Mouse (Mus musculus) cerebellum, adult 11 months (tissue): ENCODE results near the gene Treml2.

Experiments used
- DNase-seq: peaks from one replicate; pipeline ENCODE4 v3.0.0; 2022

Treml2 gene

DNA sequence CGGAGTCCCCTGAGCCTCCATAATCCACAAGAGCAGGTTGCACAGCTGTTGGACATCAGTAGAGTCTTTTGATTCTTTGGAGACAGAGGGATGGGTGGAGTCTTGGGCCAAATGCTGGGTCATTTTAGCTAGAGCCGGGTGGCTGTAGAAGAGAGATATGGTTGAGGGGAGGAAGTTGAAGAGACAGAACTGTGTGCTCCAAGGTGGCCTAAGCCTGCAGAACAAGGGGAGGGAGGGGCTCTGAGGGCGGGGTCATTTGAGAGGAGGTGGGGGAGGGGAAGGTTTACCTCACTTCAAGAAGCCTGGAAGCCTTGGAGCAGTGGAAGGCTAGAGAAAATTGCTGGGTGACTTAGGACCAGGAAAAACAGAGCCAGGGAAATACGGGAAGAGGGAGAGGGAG lies at the start of gene Treml2:
Gene Treml2, plus strand, starts transcription at position 296 of the 400 bp plus-strand sequence.
- DNase-seq = no peak

DNA sequence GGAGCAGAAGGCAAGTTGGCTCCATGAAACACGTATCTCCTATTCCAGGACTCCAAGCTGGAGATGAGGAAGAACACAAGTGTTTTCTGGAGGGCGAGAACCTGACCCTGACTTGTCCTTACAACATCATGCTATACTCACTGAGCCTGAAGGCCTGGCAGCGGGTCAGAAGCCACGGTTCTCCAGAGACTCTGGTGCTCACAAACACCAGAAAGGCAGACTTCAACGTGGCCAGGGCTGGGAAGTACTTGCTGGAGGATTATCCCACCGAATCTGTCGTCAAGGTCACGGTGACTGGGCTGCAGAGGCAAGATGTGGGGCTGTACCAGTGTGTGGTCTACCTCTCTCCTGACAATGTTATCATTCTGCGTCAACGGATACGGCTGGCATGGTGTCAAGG lies 49.8 kb upstream of the Treml2 start:
- DNase-seq = no peak

DNA sequence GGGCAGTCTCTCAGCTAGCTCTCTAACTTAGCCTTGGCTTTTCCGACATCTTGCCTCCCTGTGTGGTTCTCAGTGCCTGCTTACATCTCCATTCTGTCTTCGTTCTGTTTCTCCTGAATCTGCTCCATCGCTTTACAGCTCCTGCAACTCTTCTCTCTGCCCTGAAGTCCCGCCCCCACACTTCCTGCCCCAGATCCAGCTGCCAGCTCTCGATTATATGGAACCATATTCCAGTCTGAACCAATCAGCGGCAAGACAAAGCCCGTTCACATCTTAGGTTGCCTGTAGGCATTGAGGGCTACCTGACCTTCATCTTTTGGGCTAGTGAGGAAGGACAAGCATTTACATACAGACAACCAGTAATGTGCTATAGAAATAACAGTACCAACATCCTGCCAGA lies 48.7 kb upstream of the Treml2 start:
- no peak for DNase-seq

GRCm38 (mm10) chr17:48256575-48256974 lies 42.7 kb upstream of the Treml2 start:
- DNase-seq = no peak

DNA sequence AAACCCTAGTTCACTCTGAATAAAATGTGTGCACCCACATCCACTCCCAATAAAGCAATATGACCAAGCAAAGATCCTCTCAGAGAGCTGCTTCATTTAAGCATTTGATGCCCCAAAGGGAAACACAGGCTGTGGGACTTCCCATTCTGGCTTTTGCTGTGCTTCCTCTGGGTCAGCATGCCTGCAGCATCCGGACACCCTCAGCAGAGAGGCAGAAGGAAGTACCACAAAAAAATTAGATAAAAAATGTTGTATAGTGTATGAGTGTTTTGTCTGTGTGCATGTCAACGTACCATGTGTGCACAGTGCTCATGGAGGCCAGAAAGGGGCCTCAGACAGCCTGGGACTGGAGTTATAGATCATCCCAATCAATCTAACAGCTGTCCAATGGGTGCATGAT lies 37.4 kb upstream of the Treml2 start:
- no peak for DNase-seq

DNA sequence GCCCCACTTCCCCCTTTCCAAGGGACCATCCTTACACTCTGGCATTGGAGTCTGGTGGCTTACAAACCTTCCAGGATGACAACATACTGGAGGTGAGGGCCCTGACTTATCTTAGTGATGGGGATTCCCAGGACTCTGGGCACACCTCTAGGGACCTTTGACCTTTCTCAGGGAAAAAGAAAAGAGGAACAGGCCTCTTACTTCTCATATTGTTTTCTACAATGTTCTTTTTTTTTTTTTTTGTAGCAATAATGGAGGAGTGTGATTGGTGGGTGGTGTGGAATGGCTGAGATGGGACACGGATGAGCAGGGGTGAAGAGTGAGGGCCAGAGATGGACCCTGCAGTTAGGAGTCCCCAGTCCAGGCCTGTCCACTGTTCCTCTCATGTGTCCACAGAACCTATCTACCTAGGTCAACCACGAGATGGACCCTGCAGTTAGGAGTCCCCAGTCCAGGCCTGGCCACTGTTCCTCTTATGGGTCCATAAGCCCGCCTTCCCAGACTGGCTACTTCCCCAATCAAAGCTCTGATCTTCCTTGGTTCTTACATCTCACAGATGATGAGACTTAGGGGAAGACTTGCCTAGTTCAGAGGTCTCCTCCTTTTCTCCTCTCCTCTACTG lies 35.4 kb upstream of the Treml2 start, which contains the start of gene Treml4:
Gene Treml4, plus strand, starts transcription at position 555 of the 622 bp plus-strand sequence.
- DNase-seq = no peak

DNA sequence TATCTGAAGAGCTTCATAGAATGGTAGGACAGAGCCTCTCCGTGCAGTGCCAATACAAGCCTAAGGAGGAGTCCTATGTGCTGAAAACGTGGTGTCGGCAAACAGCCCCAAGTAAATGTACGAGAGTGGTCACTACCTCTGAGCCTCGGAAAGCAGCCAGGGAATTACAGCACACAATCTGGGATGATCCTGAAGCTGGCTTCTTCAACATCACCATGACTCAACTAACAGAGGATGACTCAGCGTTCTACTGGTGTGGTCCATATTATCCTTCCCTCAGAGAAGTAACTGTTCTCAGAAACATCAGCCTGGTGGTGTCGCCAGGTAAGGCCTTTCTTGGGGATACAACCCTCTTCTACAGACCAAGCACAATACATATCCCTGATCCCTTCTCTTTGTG lies 34.6 kb upstream of the Treml2 start:
- no peak for DNase-seq

DNA sequence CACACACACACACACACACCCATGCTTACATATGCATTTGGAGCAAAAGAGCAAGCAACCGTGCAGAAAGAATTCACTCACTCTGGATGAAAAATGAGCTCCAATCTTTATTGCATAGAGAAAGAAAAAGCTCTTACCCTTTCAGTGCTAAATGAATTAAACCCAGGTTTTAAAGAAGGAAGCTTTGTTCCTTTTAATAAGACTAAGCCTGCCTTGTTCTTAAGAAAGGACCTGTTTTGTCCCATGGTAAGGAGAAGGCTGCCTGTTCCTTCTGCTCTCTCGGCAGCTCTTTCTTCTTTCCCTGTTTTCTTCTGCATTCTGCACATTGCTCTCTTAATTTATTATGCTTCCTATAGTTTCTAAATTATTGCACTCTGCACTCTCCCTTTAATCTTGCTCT lies 33.2 kb upstream of the Treml2 start:
- no peak for DNase-seq

DNA sequence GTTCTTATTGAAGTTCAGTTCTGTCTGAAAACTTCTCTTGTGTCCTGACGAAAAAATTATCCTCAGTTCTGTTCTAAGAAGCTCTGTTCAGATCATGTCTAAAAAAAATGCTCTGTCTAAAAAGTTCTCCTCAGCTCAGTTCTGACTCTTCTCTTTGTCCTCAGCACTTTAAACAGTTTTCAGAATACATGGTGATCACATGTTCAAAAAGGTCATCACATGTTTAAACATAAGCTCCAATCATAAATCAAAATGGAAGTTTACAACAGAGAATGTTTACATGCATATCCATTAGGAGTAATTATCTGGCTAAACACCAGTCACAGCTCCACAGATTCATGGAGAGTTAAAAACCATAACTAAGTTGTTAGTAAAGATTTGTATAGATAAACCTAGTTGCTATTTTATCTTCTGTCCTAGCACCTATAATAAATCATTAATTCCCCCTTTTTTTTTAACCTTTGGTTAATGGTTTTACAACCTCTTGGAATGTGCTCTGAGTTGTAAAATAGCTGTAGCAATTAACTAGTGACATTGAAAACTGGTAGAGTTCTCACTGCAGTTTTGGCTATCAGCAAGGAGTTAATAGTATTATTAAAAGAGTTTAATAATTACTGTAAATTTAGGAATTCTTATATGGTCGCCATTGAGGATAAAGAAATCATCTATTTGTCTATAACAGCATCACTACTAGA lies 32.5 kb upstream of the Treml2 start:
- DNase-seq = no peak

- DNase-seq = no peak
Measured at GRCm38 (mm10) chr17:48267591-48267990, 31.7 kb upstream of the Treml2 start.

- no peak for DNase-seq
Measured at GRCm38 (mm10) chr17:48268276-48268675, 31.0 kb upstream of the Treml2 start.

DNA sequence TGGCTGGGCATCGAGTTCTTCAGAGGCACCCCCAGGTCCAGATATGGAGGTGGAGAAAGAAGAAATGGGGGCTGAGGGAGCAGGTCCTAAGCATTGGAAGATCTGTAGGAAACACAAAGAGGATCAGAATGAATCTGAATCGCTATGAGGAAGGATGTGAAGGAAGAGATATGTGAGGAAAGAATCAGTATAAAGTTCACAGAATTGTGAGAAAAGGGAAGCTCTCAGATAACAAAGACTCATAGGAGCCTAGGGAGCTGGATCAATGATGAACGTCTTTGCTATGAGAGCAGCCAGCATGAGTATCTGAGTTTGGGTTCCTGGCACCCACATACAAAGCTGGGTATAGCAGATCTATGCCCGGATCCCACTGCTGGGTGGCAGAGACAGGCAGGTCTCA lies 29.5 kb upstream of the Treml2 start:
- no peak for DNase-seq

DNA sequence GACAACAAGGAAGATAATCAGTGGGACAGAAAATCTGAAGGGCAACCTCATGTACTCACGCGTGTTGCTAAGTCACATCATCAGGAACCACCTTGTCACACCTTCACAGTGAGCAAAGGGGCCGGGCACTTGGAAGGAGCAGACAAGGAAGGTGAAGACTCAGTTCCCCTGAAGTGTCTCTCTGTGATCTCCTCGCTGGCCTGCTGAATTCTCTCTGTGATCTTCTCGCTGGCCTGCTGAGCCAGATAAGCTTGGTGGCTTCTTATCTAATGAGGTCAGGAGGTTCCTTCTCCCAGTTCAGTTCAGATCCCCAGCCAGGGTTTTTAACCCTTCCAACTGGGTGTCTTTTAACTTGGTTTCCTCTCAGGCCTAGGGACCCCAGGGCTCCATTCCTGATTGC lies 27.1 kb upstream of the Treml2 start:
- no peak for DNase-seq

GRCm38 (mm10) chr17:48272598-48272997 lies 26.7 kb upstream of the Treml2 start:
- no peak for DNase-seq

GRCm38 (mm10) chr17:48274098-48274497 lies 25.2 kb upstream of the Treml2 start:
- DNase-seq = no peak

- DNase-seq = peak; percentile 51
Measured at GRCm38 (mm10) chr17:48274885-48275284, 24.4 kb upstream of the Treml2 start.

GRCm38 (mm10) chr17:48275736-48276135 lies 23.6 kb upstream of the Treml2 start:
- no peak for DNase-seq

GRCm38 (mm10) chr17:48278381-48278780 lies 20.9 kb upstream of the Treml2 start:
- DNase-seq = no peak

GRCm38 (mm10) chr17:48279002-48279401 lies 20.3 kb upstream of the Treml2 start:
- no peak for DNase-seq

DNA sequence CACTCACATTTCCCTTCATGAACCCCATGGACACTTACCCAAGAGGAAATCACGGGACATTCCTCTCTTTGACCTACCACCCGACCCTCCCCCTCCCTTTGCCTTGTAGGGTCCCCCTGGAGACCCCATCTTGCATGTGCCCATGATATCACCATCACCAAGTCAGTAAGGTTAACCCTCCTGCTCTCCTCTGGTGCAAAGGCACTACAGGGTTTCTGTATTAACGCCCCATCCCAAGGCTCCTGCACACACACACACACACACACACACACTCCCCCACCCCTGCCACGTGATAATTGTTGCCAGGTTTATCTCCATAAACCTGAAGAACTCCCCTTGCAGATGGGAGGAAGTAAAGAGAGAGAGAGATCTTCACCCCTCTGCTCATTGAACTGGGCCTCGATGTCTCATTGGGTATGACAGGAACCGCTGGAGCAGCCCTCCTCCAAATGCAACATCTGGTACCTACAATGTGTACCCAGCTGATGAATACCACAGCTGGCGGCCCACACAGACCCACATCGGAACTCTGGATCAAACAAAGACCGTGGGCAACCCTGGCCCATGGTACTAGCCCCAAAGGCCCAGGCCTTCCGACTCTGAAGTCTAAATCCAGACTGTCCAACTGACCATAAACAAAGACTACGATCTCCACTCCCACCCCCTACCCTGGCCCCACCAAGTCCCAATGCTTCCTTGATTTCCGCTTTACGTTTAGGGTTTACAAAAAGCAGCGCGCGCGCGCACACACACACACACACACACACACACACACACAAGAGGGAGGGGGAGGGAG lies 18.2 kb upstream of the Treml2 start:
- DNase-seq = no peak

DNA sequence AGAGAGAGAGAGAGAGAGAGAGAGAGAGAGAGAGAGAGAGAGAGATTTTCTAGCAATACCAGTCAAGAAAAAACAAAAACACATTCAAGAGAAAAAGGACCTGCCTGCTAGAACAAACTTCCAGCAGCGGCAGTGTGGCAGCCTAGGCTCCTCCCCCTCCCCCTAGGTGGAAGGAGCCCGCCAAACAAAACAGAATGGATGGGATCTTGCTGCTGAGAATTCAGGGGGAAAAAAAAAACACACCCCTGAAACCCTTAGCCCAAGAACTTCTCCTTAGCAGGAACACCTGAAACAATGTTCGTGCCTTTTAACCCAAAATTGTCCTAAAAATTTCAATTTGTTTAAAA lies 17.6 kb upstream of the Treml2 start:
- DNase-seq = no peak

DNA sequence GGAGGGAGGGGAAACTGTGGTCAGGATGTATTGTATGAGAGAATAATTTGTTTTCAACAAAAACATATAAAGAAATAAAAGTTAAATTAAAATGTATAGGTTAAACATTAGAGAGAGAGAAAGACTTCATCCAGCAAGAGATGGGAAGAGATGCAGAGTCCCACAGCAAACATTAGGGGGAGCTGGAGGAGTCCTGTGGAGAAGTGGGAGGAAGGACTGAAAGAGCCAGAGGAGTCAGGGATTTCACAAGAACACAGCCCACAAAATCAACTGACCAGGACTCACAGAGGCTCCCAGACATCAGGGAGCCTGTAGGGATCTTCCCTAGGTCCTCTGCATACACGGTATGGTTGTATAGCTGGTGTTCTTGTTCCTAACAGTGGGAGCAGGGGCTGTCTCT lies 12.5 kb upstream of the Treml2 start:
- DNase-seq = no peak

DNA sequence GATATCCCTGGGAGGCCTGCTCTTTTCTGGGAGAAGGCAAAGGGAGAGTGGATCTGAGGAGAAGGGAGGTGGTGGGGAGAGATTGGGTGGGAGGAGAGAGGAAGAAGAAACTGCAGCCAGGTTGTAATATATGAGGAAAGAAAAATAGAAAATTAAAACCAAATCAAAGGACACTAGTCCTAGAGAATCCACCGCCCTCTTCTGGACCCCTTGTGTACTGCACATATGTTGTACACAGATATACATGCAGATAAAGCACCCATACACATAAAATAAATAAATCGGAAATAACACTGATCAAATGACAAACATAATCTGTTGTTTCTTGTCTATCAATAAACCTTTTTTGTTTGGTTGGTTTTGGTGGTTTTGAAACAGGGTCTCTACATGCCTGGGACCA lies 12.0 kb upstream of the Treml2 start:
- DNase-seq = no peak
